Mouse (Mus musculus): ENCODE measurements around the gene Oard1. TPM values are rescaled to one million over a fixed set of nuclear protein-coding genes. Genes with fewer than 3 reads are reported as not detected.

The Oard1 gene
- polyA plus RNA-seq, 1 experiment from 2014 or later: 73.6 TPM

DNA sequence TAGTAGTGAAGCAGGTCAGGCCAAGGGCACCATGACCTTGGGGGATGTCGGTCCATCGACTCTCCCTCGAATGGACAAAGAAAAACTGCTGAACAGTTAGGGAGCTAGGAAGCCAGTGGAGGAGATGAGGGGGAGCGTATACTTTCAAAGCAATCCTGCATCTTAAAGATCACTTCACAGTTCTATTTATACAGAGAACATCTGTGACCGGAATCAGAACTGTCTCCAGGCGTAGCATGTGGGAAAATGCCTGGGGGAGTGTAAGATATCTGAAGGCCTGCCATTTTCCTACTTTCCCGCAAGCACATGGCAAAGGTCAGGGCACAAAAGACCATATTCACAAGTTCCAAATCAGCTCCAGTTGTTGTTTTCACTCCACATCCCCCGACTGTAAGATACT lies 36.8 kb upstream of the Oard1 start:
- ATAC-seq (no peak), DNase-seq (ENCODE audit: low spot score) (no peak)

DNA sequence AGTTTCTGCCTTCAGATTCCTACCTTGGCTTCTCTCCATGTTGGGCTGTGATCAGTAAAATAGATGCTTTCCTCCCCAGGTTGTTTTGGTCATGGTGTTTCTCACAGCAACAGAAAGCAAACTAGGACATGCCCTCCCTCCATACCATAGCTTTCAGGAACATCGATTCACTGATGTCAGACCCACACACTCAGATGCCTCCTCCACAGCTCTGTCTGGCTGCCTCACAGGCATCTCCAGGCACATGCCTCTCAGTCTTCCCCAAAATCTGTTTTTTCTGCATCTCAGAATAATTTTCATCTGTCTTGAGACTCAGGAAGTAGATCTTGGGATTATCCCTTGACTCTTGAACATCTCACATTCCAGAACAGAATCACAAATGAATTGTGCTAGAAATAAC lies 33.7 kb upstream of the Oard1 start:
- Histone ChIP-seq H3K4me2 (ENCODE audit: low read length) (no peak overlapping the region), H3K9me3 (replicated peaks; ENCODE audit: control insufficient read depth, low read length) (no peaks in the 10 kb centered on the region), H3K36me3 (ENCODE audit: control insufficient read depth, insufficient read depth, low read length) (no peaks in the 10 kb centered on the region), H3K4me3 (ENCODE audit: low read depth, low read length) (no peak overlapping the region), H3K4me1 (ENCODE audit: control insufficient read depth, insufficient read depth, low read length) (no peaks in the 10 kb centered on the region), H3K9ac (ENCODE audit: low read length) (no peak overlapping the region), H3K27ac (ENCODE audit: low read depth, low read length) (no peak overlapping the region), H3K27me3 (replicated peaks; ENCODE audit: control insufficient read depth, insufficient read depth, low read length) (no peaks in the 10 kb centered on the region)
- DNase-seq (ENCODE audit: low spot score): no peak
- WGBS: 95% methylated on average over 1 of the region's 1 CpGs
- no peak for ATAC-seq

More for the DNA sequence above, 36.8 kb upstream of the Oard1 start:
- Histone ChIP-seq H3K9me3 (replicated peaks; ENCODE audit: control insufficient read depth, low read length) (no peaks in the 10 kb centered on the region), H3K4me2 (ENCODE audit: low read length) (no peak overlapping the region), H3K9ac (ENCODE audit: low read length) (no peak overlapping the region), H3K4me3 (ENCODE audit: low read depth, low read length) (no peak overlapping the region), H3K4me1 (ENCODE audit: control insufficient read depth, insufficient read depth, low read length) (no peaks in the 10 kb centered on the region), H3K27ac (ENCODE audit: low read depth, low read length) (no peak overlapping the region), H3K36me3 (ENCODE audit: control insufficient read depth, insufficient read depth, low read length) (no peaks in the 10 kb centered on the region), H3K27me3 (replicated peaks; ENCODE audit: control insufficient read depth, insufficient read depth, low read length) (no peaks in the 10 kb centered on the region)
- WGBS: 86% methylated on average over 8 of the region's 8 CpGs

DNA sequence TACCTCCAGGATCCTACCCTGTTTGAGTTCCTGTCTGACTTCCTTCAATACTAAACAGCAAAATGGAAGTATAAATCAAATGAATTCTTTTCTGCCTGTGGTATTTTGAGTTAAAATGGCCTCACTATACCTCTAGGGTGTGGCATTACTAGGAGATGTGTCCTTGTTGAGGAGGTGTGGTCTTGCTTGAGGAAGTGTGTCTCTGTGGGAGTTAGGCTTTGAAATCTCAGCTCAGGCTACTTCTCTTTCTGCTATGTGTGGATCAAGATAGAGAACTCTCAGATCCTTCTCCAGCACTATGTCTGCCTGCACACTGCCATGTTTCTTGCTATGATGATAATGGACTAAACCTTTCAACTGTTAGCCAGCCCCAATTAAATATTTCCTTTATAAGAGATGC lies 30.8 kb upstream of the Oard1 start:
- ATAC-seq: no peak
- Histone ChIP-seq H3K4me2 (ENCODE audit: low read length) (no peak overlapping the region), H3K27me3 (replicated peaks; ENCODE audit: control insufficient read depth, insufficient read depth, low read length) (no peaks in the 10 kb centered on the region), H3K27ac (ENCODE audit: low read depth, low read length) (no peak overlapping the region), H3K4me1 (ENCODE audit: control insufficient read depth, insufficient read depth, low read length) (no peaks in the 10 kb centered on the region), H3K9ac (ENCODE audit: low read length) (no peak overlapping the region), H3K9me3 (replicated peaks; ENCODE audit: control insufficient read depth, low read length) (no peaks in the 10 kb centered on the region), H3K36me3 (ENCODE audit: control insufficient read depth, insufficient read depth, low read length) (no peaks in the 10 kb centered on the region), H3K4me3 (ENCODE audit: low read depth, low read length) (no peak overlapping the region)
- no peak for DNase-seq (ENCODE audit: low spot score)

DNA sequence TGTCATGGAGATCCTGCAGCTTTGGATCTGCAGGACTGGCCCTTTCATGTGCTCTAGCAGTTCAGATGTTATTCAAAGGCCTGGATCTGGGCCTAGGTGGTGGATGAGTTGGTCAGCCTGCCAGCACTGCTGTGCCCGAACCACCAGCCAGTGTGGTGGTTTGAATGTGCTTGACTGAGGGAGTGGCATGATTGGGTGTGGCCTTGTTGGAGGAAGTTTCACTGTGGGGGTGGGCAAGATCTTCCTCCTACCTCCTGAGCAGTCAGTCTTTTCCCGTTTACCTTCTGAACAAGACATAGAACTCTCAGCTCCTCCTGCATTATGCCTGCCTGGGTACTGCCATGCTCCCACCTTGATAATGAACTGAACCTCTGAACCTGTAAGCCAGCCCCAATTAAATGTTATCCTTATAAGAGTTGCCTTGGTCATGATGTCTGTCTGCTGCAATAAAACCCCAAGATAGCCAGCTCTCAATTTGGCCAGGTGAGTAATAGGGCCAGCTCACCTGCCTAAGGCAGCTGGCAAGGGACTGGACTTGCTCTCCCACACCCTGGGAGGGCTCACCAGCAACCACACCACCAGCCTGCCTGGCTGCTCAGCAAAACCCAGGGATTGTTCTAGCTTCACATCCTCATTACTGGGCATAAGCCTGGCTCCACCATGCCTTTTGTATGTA lies 23.9 kb upstream of the Oard1 start:
- Histone ChIP-seq H3K4me3 (ENCODE audit: low read depth, low read length) (no peak overlapping the region), H3K27me3 (replicated peaks; ENCODE audit: control insufficient read depth, insufficient read depth, low read length) (no peaks in the 10 kb centered on the region), H3K4me2 (ENCODE audit: low read length) (no peak overlapping the region), H3K27ac (ENCODE audit: low read depth, low read length) (no peak overlapping the region), H3K36me3 (ENCODE audit: control insufficient read depth, insufficient read depth, low read length) (peaks cover 54% of the 10 kb centered on the region), H3K9me3 (replicated peaks; ENCODE audit: control insufficient read depth, low read length) (no peaks in the 10 kb centered on the region), H3K4me1 (ENCODE audit: control insufficient read depth, insufficient read depth, low read length) (no peaks in the 10 kb centered on the region), H3K9ac (ENCODE audit: low read length) (no peak overlapping the region)
- DNase-seq (ENCODE audit: low spot score) (no peak), ATAC-seq (no peak)
- 73% methylated on average over 2 of the region's 2 CpGs for WGBS

DNA sequence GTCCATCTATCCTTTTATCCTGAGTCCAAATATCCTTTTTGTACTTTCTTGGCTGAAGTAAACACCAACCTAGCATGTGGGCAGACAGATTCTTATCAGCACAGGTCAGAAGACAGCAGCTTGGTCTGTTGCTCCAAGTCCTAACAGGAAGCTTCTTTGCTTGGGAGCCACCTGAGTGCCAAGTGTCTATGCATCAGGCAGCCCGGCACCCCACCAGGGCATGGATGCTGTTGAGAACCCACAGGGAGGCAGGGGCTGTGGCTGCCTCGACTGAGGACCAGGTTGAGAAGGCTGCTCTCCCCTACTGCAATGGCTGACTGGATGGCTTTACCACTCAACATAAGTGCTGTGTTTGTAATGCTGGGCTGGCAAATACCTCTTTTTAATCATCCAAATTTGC lies 21.1 kb upstream of the Oard1 start:
- Histone ChIP-seq H3K9me3 (replicated peaks; ENCODE audit: control insufficient read depth, low read length) (no peaks in the 10 kb centered on the region), H3K4me3 (ENCODE audit: low read depth, low read length) (no peak overlapping the region), H3K36me3 (ENCODE audit: control insufficient read depth, insufficient read depth, low read length) (peaks cover 81% of the 10 kb centered on the region), H3K27ac (ENCODE audit: low read depth, low read length) (no peak overlapping the region), H3K4me2 (ENCODE audit: low read length) (no peak overlapping the region), H3K9ac (ENCODE audit: low read length) (no peak overlapping the region), H3K27me3 (replicated peaks; ENCODE audit: control insufficient read depth, insufficient read depth, low read length) (no peaks in the 10 kb centered on the region), H3K4me1 (ENCODE audit: control insufficient read depth, insufficient read depth, low read length) (no peaks in the 10 kb centered on the region)
- ATAC-seq (no peak), DNase-seq (ENCODE audit: low spot score) (no peak)
- WGBS: 83% methylated on average over 2 of the region's 2 CpGs

DNA sequence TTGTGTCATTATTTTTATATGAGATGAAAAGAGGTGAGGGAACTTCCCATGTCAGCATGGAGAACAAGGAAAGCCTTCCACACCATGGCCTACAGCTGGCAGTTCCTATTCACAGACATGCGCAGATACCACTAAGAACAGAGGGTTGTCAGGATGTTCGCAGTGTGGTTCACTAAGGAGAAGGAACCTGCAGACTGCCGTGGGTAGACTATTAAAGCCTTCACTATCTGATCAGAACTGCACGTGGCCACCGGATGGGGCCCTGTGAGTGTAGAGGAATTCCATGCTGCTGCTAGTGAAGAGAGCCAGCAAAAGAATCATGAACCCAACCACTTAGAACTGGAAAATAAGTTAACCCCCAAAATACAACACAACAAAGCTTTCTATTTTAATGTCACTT lies 20.4 kb upstream of the Oard1 start:
- Histone ChIP-seq H3K9me3 (replicated peaks; ENCODE audit: control insufficient read depth, low read length) (no peaks in the 10 kb centered on the region), H3K9ac (ENCODE audit: low read length) (no peak overlapping the region), H3K4me3 (ENCODE audit: low read depth, low read length) (no peak overlapping the region), H3K4me2 (ENCODE audit: low read length) (no peak overlapping the region), H3K4me1 (ENCODE audit: control insufficient read depth, insufficient read depth, low read length) (no peaks in the 10 kb centered on the region), H3K27me3 (replicated peaks; ENCODE audit: control insufficient read depth, insufficient read depth, low read length) (no peaks in the 10 kb centered on the region), H3K36me3 (ENCODE audit: control insufficient read depth, insufficient read depth, low read length) (peaks cover 89% of the 10 kb centered on the region), H3K27ac (ENCODE audit: low read depth, low read length) (no peak overlapping the region)
- WGBS: 96% methylated on average over 5 of the region's 5 CpGs
- DNase-seq (ENCODE audit: low spot score) (no peak), ATAC-seq (no peak)

DNA sequence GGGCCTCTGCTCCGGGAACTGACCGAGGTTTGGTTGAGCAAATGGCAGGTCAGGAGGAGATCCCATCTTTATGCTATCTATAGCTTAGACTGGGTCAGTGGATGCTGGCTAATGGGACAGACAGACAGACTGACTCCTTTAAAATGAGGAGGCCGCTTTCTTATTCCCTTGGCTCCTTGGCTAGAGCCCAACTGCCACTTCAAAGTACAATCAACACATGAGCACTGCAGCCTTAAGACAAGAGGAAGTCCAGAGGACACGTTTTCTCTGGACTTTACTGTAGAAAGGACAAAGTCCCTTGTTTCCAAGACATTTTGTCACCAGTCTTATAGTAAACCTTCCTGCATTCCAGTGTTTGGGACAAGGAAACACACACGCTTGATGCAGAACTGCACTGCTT lies 18.4 kb upstream of the Oard1 start:
- Histone ChIP-seq H3K36me3 (ENCODE audit: control insufficient read depth, insufficient read depth, low read length) (peaks cover 96% of the 10 kb centered on the region), H3K27ac (ENCODE audit: low read depth, low read length) (no peak overlapping the region), H3K4me3 (ENCODE audit: low read depth, low read length) (no peak overlapping the region), H3K27me3 (replicated peaks; ENCODE audit: control insufficient read depth, insufficient read depth, low read length) (no peaks in the 10 kb centered on the region), H3K4me1 (ENCODE audit: control insufficient read depth, insufficient read depth, low read length) (no peaks in the 10 kb centered on the region), H3K9me3 (replicated peaks; ENCODE audit: control insufficient read depth, low read length) (no peaks in the 10 kb centered on the region), H3K4me2 (ENCODE audit: low read length) (no peak overlapping the region), H3K9ac (ENCODE audit: low read length) (no peak overlapping the region)
- ATAC-seq (no peak), DNase-seq (ENCODE audit: low spot score) (no peak)
- 89% methylated on average over 5 of the region's 5 CpGs for WGBS

DNA sequence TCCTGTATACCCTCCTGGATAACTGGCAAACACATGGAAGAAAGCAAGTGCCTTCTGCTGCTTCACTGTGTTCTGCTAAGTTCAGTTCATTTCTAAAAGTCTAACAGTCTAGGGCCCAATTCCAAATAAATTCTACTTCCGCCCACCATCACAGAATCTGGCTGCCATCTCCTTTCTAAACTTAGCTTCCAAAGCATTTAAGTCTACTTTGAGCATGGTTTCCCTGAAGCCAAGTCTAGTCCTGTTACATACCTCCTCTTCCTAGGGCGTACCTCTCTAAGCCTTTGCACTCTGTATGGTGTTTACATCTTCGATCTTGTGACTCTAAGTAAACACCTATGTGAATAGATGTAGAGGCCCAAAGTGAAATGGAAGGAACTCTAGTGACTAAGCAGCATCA lies 17.2 kb upstream of the Oard1 start:
- Histone ChIP-seq H3K27me3 (replicated peaks; ENCODE audit: control insufficient read depth, insufficient read depth, low read length) (no peaks in the 10 kb centered on the region), H3K9ac (ENCODE audit: low read length) (no peak overlapping the region), H3K9me3 (replicated peaks; ENCODE audit: control insufficient read depth, low read length) (no peaks in the 10 kb centered on the region), H3K4me3 (ENCODE audit: low read depth, low read length) (no peak overlapping the region), H3K27ac (ENCODE audit: low read depth, low read length) (no peak overlapping the region), H3K4me2 (ENCODE audit: low read length) (no peak overlapping the region), H3K36me3 (ENCODE audit: control insufficient read depth, insufficient read depth, low read length) (peaks cover 92% of the 10 kb centered on the region), H3K4me1 (ENCODE audit: control insufficient read depth, insufficient read depth, low read length) (no peaks in the 10 kb centered on the region)
- DNase-seq (ENCODE audit: low spot score) (no peak), ATAC-seq (no peak)
- whole genome bisulfite sequencing: 94% methylated on average over 3 of the region's 3 CpGs

DNA sequence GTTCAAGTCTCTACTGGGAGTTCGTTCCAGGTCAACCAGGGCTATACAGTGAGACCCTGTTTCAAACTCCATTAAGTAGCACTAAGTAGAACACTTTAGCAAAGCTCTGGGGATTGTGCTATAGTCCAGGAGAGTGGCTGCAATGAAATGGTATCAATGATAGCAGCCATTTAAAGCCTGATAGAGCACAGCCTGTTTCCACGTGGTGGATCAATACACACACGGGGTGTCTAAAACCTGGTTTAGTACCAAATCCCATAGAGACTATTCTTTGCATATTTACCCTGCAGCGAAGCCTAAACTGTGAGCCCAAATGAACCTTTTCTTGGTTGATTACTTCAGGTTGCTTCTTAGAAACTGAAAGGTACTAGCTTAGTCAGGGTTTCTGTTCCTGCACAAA lies 8.1 kb upstream of the Oard1 start:
- 92% methylated on average over 4 of the region's 4 CpGs for WGBS
- no peak for DNase-seq (ENCODE audit: low spot score)
- Histone ChIP-seq H3K36me3 (ENCODE audit: control insufficient read depth, insufficient read depth, low read length) (peaks cover 34% of the 10 kb centered on the region), H3K4me1 (ENCODE audit: control insufficient read depth, insufficient read depth, low read length) (no peaks in the 10 kb centered on the region), H3K4me2 (ENCODE audit: low read length) (no peak overlapping the region), H3K4me3 (ENCODE audit: low read depth, low read length) (no peak overlapping the region), H3K9me3 (replicated peaks; ENCODE audit: control insufficient read depth, low read length) (no peaks in the 10 kb centered on the region), H3K27ac (ENCODE audit: low read depth, low read length) (no peak overlapping the region), H3K9ac (ENCODE audit: low read length) (no peak overlapping the region), H3K27me3 (replicated peaks; ENCODE audit: control insufficient read depth, insufficient read depth, low read length) (no peaks in the 10 kb centered on the region)
- no peak for ATAC-seq
